Mouse (Mus musculus) liver (tissue): Measurements from ENCODE around the gene Def6.

Source experiments
- DNase-seq: peaks from one replicate; pipeline ENCODE4 v3.0.0-alpha.2; 2020; ENCODE audit warnings: mixed read lengths

Gene Def6

GRCm38 (mm10) chr17:28277721-28278120 is 70.1 kb downstream of the Def6 start:
- no peak for DNase-seq

GRCm38 (mm10) chr17:28278156-28278555 is 70.6 kb downstream of the Def6 start:
- DNase-seq, result no peak
